ENCODE assay signal across 9 mouse cellular contexts in genomic region chr2:144452364-144453008, GRCm38 (mm10).
DNase-seq lines count a peak whose midpoint lies in the region; ATAC-seq and TF ChIP-seq lines count a peak whose summit lies in the region.
"Had no signal": no experiment of that assay in that cellular context is flagged by ENCODE, and none has a peak within 500 bp of the region (broad histone marks: within the 10 kb centered on the region; RNA-seq: fewer than 3 reads in every experiment).

No protein-coding gene starts in this region.

- no peaks in the 10 kb centered on the region for H3K4me1 ChIP-seq in MEL (ENCODE audit: control insufficient read depth in 1 of 2, insufficient read depth in 2 of 2, low read length in 2 of 2)
- no peaks in the 10 kb centered on the region for H3K4me1 ChIP-seq in hindbrain, embryonic 11.5 days (replicated peaks; ENCODE audit: control insufficient read depth, insufficient read depth, low read length)
- no peaks in the 10 kb centered on the region for H3K4me1 ChIP-seq in lung, embryonic 15.5 days
- H3K4me1 ChIP-seq: heart, embryonic 13.5 days had no signal

- H3K36me3 ChIP-seq in MEL (ENCODE audit: control insufficient read depth in 1 of 2, insufficient read depth in 2 of 2, low read length in 2 of 2), result peaks cover 0 to 2% of the 10 kb centered on the region in 2 experiments; a peak in 1 of 4 replicates
- H3K36me3 ChIP-seq in hindbrain, embryonic 11.5 days (ENCODE audit: control insufficient read depth, insufficient read depth, low read length), result no peaks in the 10 kb centered on the region
- no peaks in the 10 kb centered on the region for H3K36me3 ChIP-seq in lung, embryonic 15.5 days
- H3K36me3 ChIP-seq: heart, embryonic 13.5 days had no signal

- peak; percentile 73 for TF ChIP-seq RAD21 in MEL (IDR thresholded peaks at IDR 0.05; ENCODE audit: low read depth, low read length)

- H3K27ac ChIP-seq in MEL (ENCODE audit: control insufficient read depth, low read depth, low read length), result no peak overlapping the region
- no peak overlapping the region for H3K27ac ChIP-seq in hindbrain, embryonic 11.5 days (ENCODE audit: low read depth, low read length)
- no peak overlapping the region for H3K27ac ChIP-seq in lung, embryonic 15.5 days
- H3K27ac ChIP-seq: heart, embryonic 13.5 days had no signal

- H3K9me3 ChIP-seq in MEL (replicated peaks; ENCODE audit: insufficient read depth, low read length), result no peaks in the 10 kb centered on the region
- no peaks in the 10 kb centered on the region for H3K9me3 ChIP-seq in hindbrain, embryonic 11.5 days (ENCODE audit: control insufficient read depth, low read length)
- H3K9me3 ChIP-seq in lung, embryonic 15.5 days, result no peaks in the 10 kb centered on the region
- H3K9me3 ChIP-seq: heart, embryonic 13.5 days had no signal

- no peak for TF ChIP-seq POLR2A in MEL (IDR thresholded peaks at IDR 0.05; ENCODE audit: control insufficient read depth in 1 of 2, insufficient read depth in 1 of 2, low read depth in 1 of 2, low read length in 2 of 2, poor library complexity in 1 of 2)

- TF ChIP-seq CTCF in MEL (IDR thresholded peaks at IDR 0.05 in 2 of 3, conservative IDR thresholded peaks at IDR 0.05 in 1 of 3; ENCODE audit: control insufficient read depth in 1 of 3, insufficient read depth in 1 of 3, low read depth in 2 of 3, low read length in 3 of 3, poor library complexity in 1 of 3, severe bottlenecking in 1 of 3), result peak; percentile 61 to 69 (median 61)

- no peaks in the 10 kb centered on the region for H3K79me2 ChIP-seq in MEL (ENCODE audit: control insufficient read depth, insufficient read depth, low read length, poor library complexity)

- DNase-seq in MEL (ENCODE audit: low read depth, low spot score), result peak; percentile 82
- DNase-seq in cerebellum, adult 11-12 months, result peak; percentile 58
- DNase-seq in forelimb bud, embryonic 11.5 days (ENCODE audit: low read depth, low spot score), result peak; percentile 86
- peak; percentile 86 for DNase-seq in hindbrain, embryonic 11.5 days (ENCODE audit: low spot score)
- peak; percentile 73 to 89 for DNase-seq in layer of hippocampus, adult 8-10 months (ENCODE audit: low spot score in 2 of 2)
- peak; percentile 54 for DNase-seq in ovary, postnatal 10 days (ENCODE audit: low spot score)
- DNase-seq in thymus, postnatal 0 days (ENCODE audit: low spot score), result peak; percentile 75

- ATAC-seq in hindbrain, embryonic 11.5 days (ENCODE audit: low FRiP score), result peak; percentile 71
- peak; percentile 73; the same call in 1 of the 2 replicates for ATAC-seq in lung, embryonic 15.5 days (ENCODE audit: borderline replicate concordance, extremely low read depth, low FRiP score, low TSS enrichment)

- TF ChIP-seq EP300 in MEL (IDR thresholded peaks at IDR 0.05; ENCODE audit: low read depth in 1 of 2, low read length in 2 of 2), result no peak

- H3K4me3 ChIP-seq in MEL (ENCODE audit: control insufficient read depth in 1 of 2, insufficient read depth in 1 of 2, low read depth in 2 of 2, low read length in 2 of 2), result no peak overlapping the region
- H3K4me3 ChIP-seq in hindbrain, embryonic 11.5 days (ENCODE audit: low read depth, low read length), result no peak overlapping the region
- H3K4me3 ChIP-seq in lung, embryonic 15.5 days, result no peak overlapping the region
- H3K4me3 ChIP-seq: heart, embryonic 13.5 days had no signal

- 17% methylated on average over 8 of the region's 8 CpGs for WGBS in hindbrain, embryonic 11.5 days
- WGBS in lung, embryonic 15.5 days, result 11% methylated on average over 8 of the region's 8 CpGs

- H3K9ac ChIP-seq in MEL (ENCODE audit: control insufficient read depth, low read depth, low read length, poor library complexity, severe bottlenecking), result no peak overlapping the region
- H3K9ac ChIP-seq in hindbrain, embryonic 11.5 days (ENCODE audit: low read depth, low read length), result no peak overlapping the region
- H3K9ac ChIP-seq in lung, embryonic 15.5 days, result no peak overlapping the region
- H3K9ac ChIP-seq: heart, embryonic 13.5 days had no signal

- peaks cover 0 to 7% of the 10 kb centered on the region in 2 experiments; a peak in 2 of 4 replicates for H3K27me3 ChIP-seq in MEL (ENCODE audit: control insufficient read depth in 1 of 2, insufficient read depth in 2 of 2, low read length in 2 of 2)
- no peaks in the 10 kb centered on the region for H3K27me3 ChIP-seq in hindbrain, embryonic 11.5 days (ENCODE audit: control insufficient read depth, insufficient read depth, low read length)
- H3K27me3 ChIP-seq in lung, embryonic 15.5 days, result 0 out of 2 replicates have a peak, but pooled peaks cover 3% of the 10 kb centered on the region

- no peak overlapping the region for H3K4me2 ChIP-seq in hindbrain, embryonic 11.5 days (replicated peaks; ENCODE audit: low read depth, low read length)
- no peak overlapping the region for H3K4me2 ChIP-seq in lung, embryonic 15.5 days
- H3K4me2 ChIP-seq: heart, embryonic 13.5 days had no signal

TF ChIP-seq in MEL, 35 proteins besides CTCF, POLR2A, EP300 and RAD21:
- peak; percentile 67 for TF ChIP-seq SMC3 (IDR thresholded peaks at IDR 0.05; ENCODE audit: low read depth, low read length)
- peak; percentile 61 for TF ChIP-seq ZC3H11A (IDR thresholded peaks at IDR 0.05; ENCODE audit: low read depth, low read length)
- TF ChIP-seq UBTF (IDR thresholded peaks at IDR 0.05; ENCODE audit: borderline replicate concordance, insufficient read depth, low read depth, low read length), result no peak
TF ChIP-seq in MEL: peak in this region for 2.
